Mouse (Mus musculus) adrenal gland, adult 2 months (tissue): ENCODE data around the gene Gm45015. TPM values are rescaled to one million over a fixed set of nuclear protein-coding genes. Genes with fewer than 3 reads are reported as not detected.
A peak's percentile ranks its signal among the peaks of the same experiment; 100 is the strongest.
"Not testable (repeated sequence)": the region's sequence is repeated elsewhere in the genome, so short reads cannot be mapped to it uniquely, and the experiment has no call there.

ENCODE experiments used
- DNase-seq: peaks from one replicate; pipeline ENCODE4 v3.0.0; 2021
- long read RNA-seq: library from polyadenylated mRNA; stranded (forward); transcript quantifications from one replicate; pipeline ENCODE4 v2.0.0, GENCODE M21; 2021
- polyA plus RNA-seq: library from polyadenylated mRNA; depleted of rRNA; stranded (reverse); fragments of >200 nt; gene quantifications from 2 replicates; pipeline ENCODE4 v1.2.3, GENCODE M21; 2012; rRNA removed
- total RNA-seq, 2 experiments: library from RNA; stranded (reverse); gene quantifications; 2 replicates each; pipeline ENCODE4 v1.2.3; 2021

Gene Gm45015
- total RNA-seq (not detected), polyA plus RNA-seq (not detected in 2 replicates)
- long read RNA-seq: 0 reads

GRCm38 (mm10) chrX:73336740-73337139, at the start of gene Gm45015:
TSS of gene Gm45015 (minus strand) at chrX:73336840.
- DNase-seq: no peak

GRCm38 (mm10) chrX:73384924-73385323, 48.3 kb upstream of the Gm45015 start:
- no peak for DNase-seq

- DNase-seq: peak; percentile 38
Measured at GRCm38 (mm10) chrX:73384419-73384818, 47.8 kb upstream of the Gm45015 start.

- DNase-seq: no peak
Measured at GRCm38 (mm10) chrX:73363291-73363690, 26.7 kb upstream of the Gm45015 start.

DNA sequence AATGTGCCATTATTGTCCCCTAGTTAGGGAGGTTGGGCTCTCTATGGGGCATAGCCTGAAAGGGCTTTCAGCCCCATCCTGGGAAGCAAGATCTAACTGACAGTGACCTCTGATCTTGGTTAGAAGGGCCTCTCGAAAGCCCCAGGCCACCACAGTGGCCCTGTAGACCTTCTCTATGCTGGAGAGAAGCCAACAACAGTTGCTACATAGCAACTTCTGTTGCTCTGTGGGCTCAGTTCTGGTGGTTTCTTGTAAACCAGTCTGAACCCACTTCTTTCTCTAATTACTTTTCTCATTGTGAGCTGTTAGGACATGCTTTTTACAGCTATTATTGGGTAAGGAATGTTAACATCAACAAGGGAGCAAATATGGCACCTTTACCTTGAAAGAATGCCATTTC, 20.1 kb upstream of the Gm45015 start:
- DNase-seq: no peak

GRCm38 (mm10) chrX:73356163-73356562, 19.5 kb upstream of the Gm45015 start:
- no peak for DNase-seq

DNA sequence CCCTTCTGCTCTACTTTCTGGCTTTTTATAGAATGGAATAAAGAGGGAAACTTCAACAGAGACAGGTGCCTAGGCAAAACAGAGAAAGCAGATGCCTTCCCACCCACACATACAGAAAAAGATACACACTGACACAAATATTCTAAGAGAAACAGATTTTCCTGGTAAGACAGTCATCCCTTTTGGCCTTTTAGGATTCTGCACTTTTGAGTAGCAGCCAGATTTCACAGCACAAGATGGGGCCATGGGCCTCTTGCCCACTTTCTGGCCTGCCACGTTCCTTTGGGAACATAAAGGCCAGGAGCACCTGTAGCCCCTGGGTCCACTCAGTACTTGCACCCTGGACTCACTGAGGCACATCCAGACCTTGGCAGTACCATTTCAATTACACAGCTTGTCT, 7.7 kb upstream of the Gm45015 start:
- DNase-seq: no peak

- DNase-seq: no peak
Measured at GRCm38 (mm10) chrX:73343802-73344201, 7.2 kb upstream of the Gm45015 start.

- DNase-seq: no peak
Measured at GRCm38 (mm10) chrX:73342941-73343735, 6.5 kb upstream of the Gm45015 start.

DNA sequence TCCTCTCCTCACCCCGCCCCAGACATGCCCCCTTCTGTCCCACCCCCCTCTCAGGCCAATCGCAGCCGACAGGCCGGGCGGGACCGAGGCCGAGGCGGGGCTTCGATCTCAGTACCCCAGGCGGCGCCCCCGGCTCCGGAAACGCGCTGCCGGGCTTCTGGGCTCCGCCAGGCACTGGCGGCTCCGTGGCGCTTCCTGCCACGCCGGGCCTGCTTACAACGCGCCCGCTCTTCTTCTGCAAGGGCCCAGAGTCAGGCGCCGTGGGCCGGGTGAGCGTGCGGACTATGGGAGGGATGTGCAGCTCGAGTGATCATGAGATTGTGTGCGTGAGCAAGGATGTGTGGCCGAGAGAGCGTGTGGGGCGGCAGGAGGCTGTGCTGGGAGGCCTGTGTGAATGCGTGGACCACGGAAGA, 5.8 kb upstream of the Gm45015 start, which contains the start of gene Zfp275:
Zfp275 (plus strand) TSS at position 139 of the 413 bp plus-strand sequence.
- peak; percentile 89 for DNase-seq

- DNase-seq: no peak
Measured at GRCm38 (mm10) chrX:73342068-73342467, 5.4 kb upstream of the Gm45015 start.

DNA sequence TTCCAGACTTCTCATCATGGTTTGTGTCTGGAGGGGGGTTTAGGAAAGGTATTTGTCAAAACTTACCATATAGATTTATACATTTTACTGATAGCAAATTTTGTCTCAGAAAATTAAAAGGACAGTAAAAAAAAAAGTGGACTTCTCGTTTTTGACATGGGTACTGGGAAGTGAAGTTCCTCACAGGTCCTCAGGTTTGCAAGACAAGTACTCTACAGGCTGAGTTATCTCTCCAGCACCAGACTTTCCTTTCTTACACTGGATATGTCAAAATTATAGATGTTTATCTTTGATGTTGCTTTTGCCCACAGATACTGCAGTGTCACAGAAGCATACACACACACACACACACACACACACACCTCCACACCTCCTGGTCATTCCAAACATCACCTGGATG, 4.8 kb upstream of the Gm45015 start:
- no peak for DNase-seq

GRCm38 (mm10) chrX:73333548-73333947, 3.1 kb downstream of the Gm45015 start:
- no peak for DNase-seq

GRCm38 (mm10) chrX:73327215-73327614, 9.4 kb downstream of the Gm45015 start:
- DNase-seq: no peak

- DNase-seq: no peak
Measured at GRCm38 (mm10) chrX:73321029-73321428, 15.6 kb downstream of the Gm45015 start.

- DNase-seq: peak; percentile 16
Measured at GRCm38 (mm10) chrX:73312522-73312921, 24.1 kb downstream of the Gm45015 start.

DNA sequence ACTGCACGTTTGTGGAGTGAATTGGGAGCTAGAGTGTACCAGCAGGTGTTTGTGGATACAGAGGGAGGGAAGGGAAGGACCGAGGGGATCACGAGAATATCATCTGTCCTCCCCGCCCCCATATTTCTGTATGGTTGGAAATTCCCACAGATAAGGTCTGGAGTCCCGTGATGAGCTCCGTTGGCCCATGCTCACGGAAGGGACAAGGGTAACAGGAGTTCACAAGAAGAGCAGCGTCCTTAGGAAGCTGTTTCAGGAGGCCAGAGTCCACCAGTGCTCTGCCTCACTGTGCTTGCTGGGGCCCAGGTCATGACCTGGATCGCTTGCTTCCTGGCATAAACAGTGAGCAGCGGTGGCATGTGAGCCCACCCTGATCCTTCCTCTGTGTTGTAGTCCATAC, 40.9 kb downstream of the Gm45015 start:
- not testable (repeated sequence) for DNase-seq

DNA sequence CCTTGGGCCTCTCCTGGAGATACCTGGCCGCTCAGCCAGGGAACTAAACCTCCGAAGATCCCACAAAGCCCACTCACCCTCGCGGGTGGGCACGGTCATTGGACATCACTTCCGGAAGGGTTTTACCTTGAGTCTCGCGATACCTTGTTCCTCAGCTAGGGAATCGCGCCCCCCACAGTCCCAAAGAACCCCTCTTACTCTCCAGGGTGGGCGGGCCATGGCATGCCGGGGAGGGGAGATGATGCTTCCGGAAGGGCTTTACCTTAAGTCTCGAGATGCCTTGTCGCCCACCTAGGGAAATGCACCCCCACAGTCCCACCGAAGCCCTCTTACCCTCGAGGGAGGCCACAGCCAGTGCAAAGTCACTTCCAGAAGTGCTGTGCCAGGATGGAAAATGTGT, 43.8 kb downstream of the Gm45015 start, which contains the start of the genes Xlr5a and Xlr5c:
Xlr5a (minus strand) TSS at position 101 of the 400 bp plus-strand sequence.
Xlr5c (minus strand) TSS at position 101 of the 400 bp plus-strand sequence.
- not testable (repeated sequence) for DNase-seq

Other genes starting within 250 kb of the Gm45015 start
- gene Xlr3a, start 239.7 kb downstream of the Gm45015 start, total RNA-seq: 1 to 10 TPM in 1 of 2 experiments, not detected in 1; 3.5 TPM
- 0.92 TPM in 1 of 2 replicates, not detected in the other for gene Xlr3a, start 239.7 kb downstream of the Gm45015 start, polyA plus RNA-seq
- gene Gm14685, start 219.8 kb downstream of the Gm45015 start, total RNA-seq: not detected
- not detected in 2 replicates for gene Gm14685, start 219.8 kb downstream of the Gm45015 start, polyA plus RNA-seq
- gene Xlr5b, start 188.0 kb downstream of the Gm45015 start, total RNA-seq: not detected
- gene Xlr5b, start 188.0 kb downstream of the Gm45015 start, polyA plus RNA-seq: not detected in 2 replicates
- gene DXBay18, start 187.4 kb downstream of the Gm45015 start, total RNA-seq: under 1 TPM; 0.12 to 0.31 TPM
- gene DXBay18, start 187.4 kb downstream of the Gm45015 start, polyA plus RNA-seq: not detected in 2 replicates
- not detected for gene Spin2d, start 159.9 kb downstream of the Gm45015 start, total RNA-seq
- not detected in 2 replicates for gene Spin2d, start 159.9 kb downstream of the Gm45015 start, polyA plus RNA-seq
- gene Xlr3b, start 144.6 kb downstream of the Gm45015 start, total RNA-seq: 10 to 100 TPM in 1 of 2 experiments, 1 to 10 TPM in 1; 1.8 to 10.8 TPM
- gene Xlr3b, start 144.6 kb downstream of the Gm45015 start, polyA plus RNA-seq: 0.17 and 0.19 TPM in 2 replicates
- 1 to 10 TPM in 1 of 2 experiments, under 1 TPM in 1; 0.61 to 1.1 TPM for gene Xlr4b, start 122.5 kb downstream of the Gm45015 start, total RNA-seq
- gene Xlr4b, start 122.5 kb downstream of the Gm45015 start, polyA plus RNA-seq: 0.06 TPM in 1 of 2 replicates, not detected in the other
- 10 to 100 TPM in 1 of 2 experiments, 1 to 10 TPM in 1; 8.0 to 11.8 TPM for gene F8a, start 108.5 kb downstream of the Gm45015 start, total RNA-seq
- gene F8a, start 108.5 kb downstream of the Gm45015 start, polyA plus RNA-seq: 50.8 and 53.5 TPM in 2 replicates
- 1 to 10 TPM in 1 of 2 experiments, not detected in 1; 1.7 TPM for gene Xlr4c, start 93.7 kb downstream of the Gm45015 start, total RNA-seq
- not detected in 2 replicates for gene Xlr4c, start 93.7 kb downstream of the Gm45015 start, polyA plus RNA-seq
- gene Xlr3c, start 71.5 kb downstream of the Gm45015 start, total RNA-seq: under 1 TPM in 1 of 2 experiments, not detected in 1; 0.32 TPM
- not detected in 2 replicates for gene Xlr3c, start 71.5 kb downstream of the Gm45015 start, polyA plus RNA-seq
- under 1 TPM in 1 of 2 experiments, not detected in 1; 0.49 TPM for gene Xlr5a, start 43.9 kb downstream of the Gm45015 start, total RNA-seq
- not detected in 2 replicates for gene Xlr5a, start 43.9 kb downstream of the Gm45015 start, polyA plus RNA-seq
- gene Xlr5c, start 43.9 kb downstream of the Gm45015 start, total RNA-seq: not detected
- gene Xlr5c, start 43.9 kb downstream of the Gm45015 start, polyA plus RNA-seq: 0.25 TPM in 1 of 2 replicates, not detected in the other
- gene Zfp275, start 5.8 kb upstream of the Gm45015 start, total RNA-seq: 10 to 100 TPM; 14.7 to 17.0 TPM
- gene Zfp275, start 5.8 kb upstream of the Gm45015 start, polyA plus RNA-seq: 10.7 and 12.5 TPM in 2 replicates
- gene Gm18336, start 61.9 kb upstream of the Gm45015 start, total RNA-seq: not detected
- gene Gm18336, start 61.9 kb upstream of the Gm45015 start, polyA plus RNA-seq: 0.03 TPM in 1 of 2 replicates, not detected in the other
- under 1 TPM; 0.26 to 0.38 TPM for gene Zfp92, start 74.3 kb upstream of the Gm45015 start, total RNA-seq
- gene Zfp92, start 74.3 kb upstream of the Gm45015 start, polyA plus RNA-seq: 0.10 and 0.11 TPM in 2 replicates
- not detected for gene Trex2, start 98.5 kb upstream of the Gm45015 start, total RNA-seq
- 0.13 TPM in 1 of 2 replicates, not detected in the other for gene Trex2, start 98.5 kb upstream of the Gm45015 start, polyA plus RNA-seq
- gene Haus7, start 122.2 kb upstream of the Gm45015 start, total RNA-seq: 10 to 100 TPM; 20.3 to 31.3 TPM
- 12.6 and 15.5 TPM in 2 replicates for gene Haus7, start 122.2 kb upstream of the Gm45015 start, polyA plus RNA-seq
- 100 to 1,000 TPM; 290 to 364 TPM for gene Bgn, start 146.8 kb upstream of the Gm45015 start, total RNA-seq
- gene Bgn, start 146.8 kb upstream of the Gm45015 start, polyA plus RNA-seq: 197 and 251 TPM in 2 replicates
- gene Atp2b3, start 166.2 kb upstream of the Gm45015 start, total RNA-seq: 10 to 100 TPM; 38.2 to 42.3 TPM
- 24.9 and 29.0 TPM in 2 replicates for gene Atp2b3, start 166.2 kb upstream of the Gm45015 start, polyA plus RNA-seq